Mouse (Mus musculus) midbrain, embryonic 10.5 days (tissue): ENCODE data around the gene 2310033P09Rik. TPM values are rescaled to one million over a fixed set of nuclear protein-coding genes. Genes with fewer than 3 reads are reported as not detected.
A peak's percentile ranks its signal among the peaks of the same experiment; 100 is the strongest.

Source experiments
- DNase-seq: peaks from one replicate; pipeline ENCODE4 v3.0.0-alpha.2; 2017; ENCODE audit warnings: low spot score
- H3K27ac ChIP-seq: fragments of 300-500 bp; sonication (generic); replicated peaks from 2 replicates; pipeline ENCODE4 v1.5.1; 2016; ENCODE audit warnings: mild to moderate bottlenecking
- H3K27me3 ChIP-seq: fragments of 300-500 bp; sonication (generic); 2 replicates; pipeline ENCODE4 v1.6.1; 2016; ENCODE audit warnings: low read depth, mild to moderate bottlenecking; ENCODE audit not compliant: poor library complexity, severe bottlenecking
- H3K36me3 ChIP-seq: fragments of 300-500 bp; sonication (generic); 2 replicates; pipeline ENCODE4 v1.6.1; 2016; ENCODE audit warnings: mild to moderate bottlenecking, moderate library complexity
- H3K4me1 ChIP-seq: fragments of 300-500 bp; sonication (generic); 2 replicates; pipeline ENCODE4 v1.6.1; 2016
- H3K4me3 ChIP-seq: fragments of 300-500 bp; sonication (generic); 2 replicates; pipeline ENCODE4 v1.5.1; 2016; ENCODE audit warnings: mild to moderate bottlenecking, moderate library complexity
- H3K9me3 ChIP-seq: fragments of 300-500 bp; sonication (generic); replicated peaks from 2 replicates; pipeline ENCODE4 v1.6.1; 2016; ENCODE audit warnings: mild to moderate bottlenecking
- WGBS: fragments of 180-500 bp; shearing (Covaris S2); methylation state at CpG from one replicate; pipeline ENCODE4 v1.1.7; 2016; 5-methylcytosine and 5-hydroxymethylcytosine counted together
- polyA plus RNA-seq: library from polyadenylated mRNA; unstranded; fragments of >200 nt; fragmentation: Nextera tagmentation; extraction: Ambion mirVana; gene quantifications from 2 replicates; pipeline ENCODE4 v1.2.1, GENCODE M21; 2016

Gene 2310033P09Rik
- polyA plus RNA-seq, 1 experiment from 2014 or later = 52.2 TPM

DNA sequence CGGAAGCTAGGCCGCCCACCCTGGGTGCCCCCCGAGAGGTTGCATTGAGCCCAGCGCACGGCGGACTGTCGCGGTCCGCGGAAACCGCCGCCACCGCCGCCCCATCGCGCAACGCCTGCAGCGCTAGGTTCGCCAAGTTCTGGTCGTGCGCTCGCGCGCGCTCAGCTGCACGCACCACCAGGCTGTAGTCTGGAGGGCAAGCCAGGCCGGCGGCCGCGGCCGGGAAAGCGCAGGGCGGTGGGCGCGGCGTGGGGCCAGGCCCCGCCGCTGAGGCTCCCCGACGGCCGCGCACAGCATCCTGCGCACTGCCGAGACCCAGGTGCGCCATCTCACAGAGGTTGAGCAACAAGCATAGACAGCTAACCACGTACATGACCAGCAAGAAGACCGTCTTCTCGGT, 31.6 kb upstream of the 2310033P09Rik start:
- 4% methylated on average over 48 of the region's 48 CpGs for WGBS
- Histone ChIP-seq H3K4me3 (peak overlapping the region; percentile 26), H3K36me3 (no peaks in the 10 kb centered on the region), H3K4me1 (peaks cover 9% of the 10 kb centered on the region), H3K9me3 (no peaks in the 10 kb centered on the region), H3K27ac (no peak overlapping the region), H3K27me3 (peaks cover 62% of the 10 kb centered on the region)
- no peak for DNase-seq

DNA sequence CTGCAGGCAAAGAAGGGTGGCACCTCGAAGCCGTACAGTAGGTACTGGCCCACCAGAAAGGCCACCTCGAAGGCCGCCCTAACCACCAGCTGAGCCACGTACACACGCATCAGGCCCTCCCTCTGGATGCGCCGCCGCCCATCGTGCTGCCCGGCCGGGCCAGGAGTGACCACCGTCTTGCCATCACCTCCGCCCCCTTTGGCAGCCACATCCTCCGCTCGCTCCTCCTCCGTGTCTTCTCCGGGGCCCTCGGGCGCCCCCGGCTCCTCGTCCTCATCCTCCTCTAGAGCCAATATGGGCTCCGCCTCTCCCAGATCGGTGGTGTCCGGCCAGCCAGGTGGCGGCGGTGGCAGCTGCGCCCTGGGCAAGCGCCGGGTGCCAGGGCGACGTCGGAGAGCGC, 31.2 kb upstream of the 2310033P09Rik start:
- Histone ChIP-seq H3K4me1 (peaks cover 9% of the 10 kb centered on the region), H3K4me3 (peak overlapping the region; percentile 26; the same call in 1 of the 2 replicates), H3K27ac (no peak overlapping the region), H3K36me3 (no peaks in the 10 kb centered on the region), H3K9me3 (no peaks in the 10 kb centered on the region), H3K27me3 (peaks cover 62% of the 10 kb centered on the region)
- DNase-seq = no peak
- WGBS = 6% methylated on average over 34 of the region's 34 CpGs

DNA sequence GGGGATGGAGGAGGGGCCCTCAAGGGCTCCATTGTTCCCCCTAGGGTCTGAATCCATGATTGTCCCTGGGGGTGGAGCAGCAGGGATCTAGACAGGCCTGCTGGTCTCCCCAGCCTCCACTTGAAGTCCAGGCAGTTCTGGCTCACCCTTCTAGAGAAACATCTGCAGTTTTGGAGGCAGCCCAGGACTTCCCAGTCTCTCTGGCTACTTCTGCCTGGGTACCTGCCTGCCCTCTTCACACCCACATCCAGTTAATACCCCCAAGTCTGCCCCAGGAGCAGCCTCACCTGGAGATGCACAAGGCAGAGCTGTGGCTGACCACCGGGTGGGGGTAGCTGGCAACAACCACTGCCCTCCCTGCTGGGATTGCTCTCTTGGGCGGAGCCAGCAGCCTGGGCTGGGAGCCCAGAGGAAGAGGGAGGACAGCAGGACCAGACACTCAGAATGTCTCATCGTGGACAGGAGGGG, 25.2 kb upstream of the 2310033P09Rik start, which contains the start of gene Gjc2:
Gene Gjc2, minus strand, starts transcription at position 350 of the 468 bp plus-strand sequence.
- DNase-seq = no peak
- 46% methylated on average over 3 of the region's 3 CpGs for WGBS
- no peak within 1 kb of the TSS for H3K27ac ChIP-seq
- H3K27me3 ChIP-seq = peaks cover 24% of the 10 kb centered on the region
- no peaks in the 10 kb centered on the region for H3K9me3 ChIP-seq
- H3K4me1 ChIP-seq = peaks cover 10% of the 10 kb centered on the region
- H3K4me3 ChIP-seq = no peak within 1 kb of the TSS
- peaks cover 47% of the 10 kb centered on the region for H3K36me3 ChIP-seq

DNA sequence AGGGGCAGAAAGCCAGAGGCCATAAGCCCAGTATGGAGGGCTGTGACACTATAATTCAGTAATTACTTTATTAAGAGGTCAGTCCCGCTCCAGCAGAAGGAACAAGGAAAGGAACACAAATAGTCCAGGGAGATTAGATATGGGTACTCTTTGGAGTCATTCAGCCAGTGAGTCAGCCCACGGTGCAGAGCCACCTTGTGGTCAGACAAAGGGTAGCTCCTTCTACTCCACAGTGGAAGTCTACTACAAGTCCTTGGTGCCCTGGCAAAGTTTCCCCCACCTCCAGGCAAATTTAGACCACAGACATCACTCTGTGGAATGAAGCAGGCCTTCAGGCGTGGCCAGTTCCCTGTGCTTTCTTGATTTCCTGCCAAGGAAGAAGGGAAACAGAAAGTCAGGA, 24.3 kb upstream of the 2310033P09Rik start:
- Histone ChIP-seq H3K27me3 (peaks cover 14% of the 10 kb centered on the region), H3K27ac (no peak overlapping the region), H3K4me3 (no peak overlapping the region), H3K4me1 (peaks cover 10% of the 10 kb centered on the region), H3K36me3 (peaks cover 47% of the 10 kb centered on the region), H3K9me3 (no peaks in the 10 kb centered on the region)
- peak; percentile 34 for DNase-seq
- 52% methylated on average over 3 of the region's 3 CpGs for WGBS

DNA sequence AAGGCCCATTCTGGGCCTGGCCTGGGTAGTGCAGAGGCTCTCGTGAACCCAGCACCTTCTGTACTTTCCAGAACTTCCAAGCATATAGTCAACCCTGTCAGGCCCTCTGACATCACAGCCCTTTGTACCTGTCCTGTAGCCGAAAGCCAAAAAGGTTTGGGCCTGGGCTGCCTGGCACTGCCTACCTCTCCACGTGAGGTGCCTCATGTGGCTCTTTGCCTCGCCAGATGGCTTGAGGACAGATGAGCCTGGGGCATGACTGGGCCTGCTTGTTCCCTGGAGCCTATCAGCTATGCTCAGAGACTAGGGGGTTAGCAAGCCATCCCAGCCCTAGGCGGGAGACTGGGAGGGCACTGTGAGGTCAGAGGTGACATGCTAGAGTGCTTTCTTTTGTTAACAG, 22.6 kb upstream of the 2310033P09Rik start:
- H3K4me1 ChIP-seq = peaks cover 19% of the 10 kb centered on the region
- no peaks in the 10 kb centered on the region for H3K9me3 ChIP-seq
- 85% methylated on average over 5 of the region's 5 CpGs for WGBS
- peaks cover 47% of the 10 kb centered on the region for H3K36me3 ChIP-seq
- H3K4me3 ChIP-seq = no peak overlapping the region
- H3K27me3 ChIP-seq = no peaks in the 10 kb centered on the region
- H3K27ac ChIP-seq = no peak overlapping the region
- DNase-seq = no peak

DNA sequence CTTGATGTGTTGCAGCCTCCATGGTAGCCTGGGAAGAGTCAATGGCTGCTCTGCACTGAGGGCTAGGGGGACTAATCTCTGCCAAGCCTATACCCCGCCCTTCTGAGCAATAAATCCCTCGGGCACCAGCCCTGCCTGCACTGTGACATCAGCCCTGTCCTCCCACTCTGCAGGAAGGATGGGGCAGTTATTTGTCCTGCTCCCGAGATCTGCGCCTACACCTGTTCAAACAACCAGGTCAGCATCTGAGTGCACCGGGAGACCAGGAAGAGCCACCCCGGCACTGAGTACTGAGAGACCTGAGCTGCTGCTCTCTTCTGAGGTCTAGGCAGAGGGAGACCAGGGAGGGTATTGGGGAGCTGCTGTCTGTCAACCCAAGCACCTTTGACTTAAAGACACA, 20.4 kb upstream of the 2310033P09Rik start:
- 86% methylated on average over 6 of the region's 6 CpGs for WGBS
- Histone ChIP-seq H3K27ac (no peak overlapping the region), H3K4me1 (peaks cover 24% of the 10 kb centered on the region), H3K4me3 (no peak overlapping the region), H3K36me3 (peaks cover 45% of the 10 kb centered on the region), H3K27me3 (no peaks in the 10 kb centered on the region), H3K9me3 (no peaks in the 10 kb centered on the region)
- DNase-seq = no peak

DNA sequence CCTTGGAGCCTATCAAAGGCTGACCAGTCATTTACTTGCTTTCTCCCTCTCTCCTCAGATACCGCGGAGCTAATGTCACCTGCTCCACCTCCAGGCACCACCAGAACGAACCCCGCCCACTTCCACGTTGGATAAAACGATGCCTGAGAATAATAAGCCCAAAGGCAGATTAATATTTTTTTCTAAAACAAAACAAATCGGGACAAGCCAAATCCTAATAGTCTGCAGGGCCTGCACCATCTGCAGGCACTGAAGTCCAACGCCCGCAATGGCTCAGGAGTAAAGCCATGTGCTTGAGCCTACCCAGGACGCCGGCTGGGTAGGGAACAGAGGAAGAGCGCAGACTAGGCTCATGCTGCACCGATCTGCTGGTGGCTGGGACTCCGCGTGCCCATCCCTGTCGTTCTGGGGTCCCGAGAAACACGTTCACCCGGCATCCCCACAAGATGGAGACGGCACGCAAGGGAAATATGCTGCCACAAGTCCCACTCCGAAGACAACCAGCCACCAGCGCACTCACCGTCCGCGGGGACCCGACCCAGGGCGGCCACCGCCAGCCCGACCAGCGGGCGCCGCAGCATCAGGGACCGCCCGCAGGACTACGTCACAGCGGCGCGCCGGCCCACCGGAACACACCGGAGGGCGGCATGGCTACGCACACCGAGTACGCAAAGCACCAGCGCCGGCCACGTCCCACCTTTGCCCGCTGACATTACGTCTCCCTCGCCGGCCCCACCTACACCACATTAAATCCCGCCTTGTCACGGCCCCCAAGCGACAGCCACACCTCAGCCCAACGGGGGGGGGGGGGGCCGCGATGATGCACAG, 16.7 kb upstream of the 2310033P09Rik start:
- Histone ChIP-seq H3K27me3 (no peaks in the 10 kb centered on the region; the same call in 1 of the 2 replicates), H3K4me3 (peak overlapping the region; percentile 76), H3K27ac (peak overlapping the region; percentile 85), H3K9me3 (no peaks in the 10 kb centered on the region), H3K36me3 (peaks cover 9% of the 10 kb centered on the region; the same call in 1 of the 2 replicates), H3K4me1 (peaks cover 17% of the 10 kb centered on the region)
- DNase-seq = peak; percentile 88
- under 1% methylated on average over 59 of the region's 59 CpGs for WGBS

DNA sequence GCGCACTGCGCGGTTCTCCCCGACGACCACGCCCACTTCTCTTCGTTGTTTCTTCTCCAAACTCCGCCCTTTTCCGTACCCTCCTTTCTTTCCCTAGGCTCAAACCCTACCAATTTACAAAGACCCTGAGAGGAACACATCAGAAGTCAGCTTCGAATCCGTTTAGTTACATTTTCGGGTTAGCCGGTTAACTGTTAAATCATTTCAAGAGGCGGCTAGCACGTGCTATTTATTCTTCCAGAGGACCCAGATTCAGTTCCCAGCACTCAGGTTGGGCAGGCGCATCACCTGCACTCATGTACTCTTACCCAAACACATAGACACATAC, 16.1 kb upstream of the 2310033P09Rik start, which contains the start of gene Guk1:
Gene Guk1, minus strand, starts transcription at position 154 of the 328 bp plus-strand sequence.
- Histone ChIP-seq H3K36me3 (peaks cover 3% of the 10 kb centered on the region; the same call in 1 of the 2 replicates), H3K27ac (peak within 1 kb of the TSS; percentile 85), H3K4me1 (peaks cover 17% of the 10 kb centered on the region), H3K4me3 (peak within 1 kb of the TSS; percentile 76), H3K9me3 (no peaks in the 10 kb centered on the region), H3K27me3 (no peaks in the 10 kb centered on the region; the same call in 1 of the 2 replicates)
- 6% methylated on average over 16 of the region's 16 CpGs for WGBS
- DNase-seq = no peak

DNA sequence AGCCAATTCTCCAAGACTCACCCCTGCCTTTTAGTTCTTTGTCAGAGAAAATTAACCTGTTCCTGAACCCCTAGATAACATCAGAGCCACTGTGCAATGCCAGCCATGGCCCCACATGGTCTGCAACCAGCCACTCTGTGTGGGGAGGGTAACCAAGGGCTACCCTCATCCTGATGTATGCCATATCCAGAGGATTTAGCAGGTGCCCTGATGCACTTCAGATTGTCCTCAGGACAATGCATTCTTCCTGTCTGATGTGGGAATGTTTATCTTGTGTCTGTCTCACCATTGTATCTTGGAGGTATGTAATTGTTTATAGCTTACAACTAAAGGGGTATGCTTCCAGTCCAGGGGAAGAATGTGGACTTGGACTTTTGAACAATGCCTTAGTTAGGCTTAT, 11.9 kb upstream of the 2310033P09Rik start:
- peaks cover 13% of the 10 kb centered on the region; the same call in 1 of the 2 replicates for H3K36me3 ChIP-seq
- H3K27me3 ChIP-seq = no peaks in the 10 kb centered on the region; the same call in 1 of the 2 replicates
- H3K27ac ChIP-seq = no peak overlapping the region
- no peaks in the 10 kb centered on the region for H3K9me3 ChIP-seq
- peaks cover 6% of the 10 kb centered on the region for H3K4me1 ChIP-seq
- no peak for DNase-seq
- no peak overlapping the region for H3K4me3 ChIP-seq

DNA sequence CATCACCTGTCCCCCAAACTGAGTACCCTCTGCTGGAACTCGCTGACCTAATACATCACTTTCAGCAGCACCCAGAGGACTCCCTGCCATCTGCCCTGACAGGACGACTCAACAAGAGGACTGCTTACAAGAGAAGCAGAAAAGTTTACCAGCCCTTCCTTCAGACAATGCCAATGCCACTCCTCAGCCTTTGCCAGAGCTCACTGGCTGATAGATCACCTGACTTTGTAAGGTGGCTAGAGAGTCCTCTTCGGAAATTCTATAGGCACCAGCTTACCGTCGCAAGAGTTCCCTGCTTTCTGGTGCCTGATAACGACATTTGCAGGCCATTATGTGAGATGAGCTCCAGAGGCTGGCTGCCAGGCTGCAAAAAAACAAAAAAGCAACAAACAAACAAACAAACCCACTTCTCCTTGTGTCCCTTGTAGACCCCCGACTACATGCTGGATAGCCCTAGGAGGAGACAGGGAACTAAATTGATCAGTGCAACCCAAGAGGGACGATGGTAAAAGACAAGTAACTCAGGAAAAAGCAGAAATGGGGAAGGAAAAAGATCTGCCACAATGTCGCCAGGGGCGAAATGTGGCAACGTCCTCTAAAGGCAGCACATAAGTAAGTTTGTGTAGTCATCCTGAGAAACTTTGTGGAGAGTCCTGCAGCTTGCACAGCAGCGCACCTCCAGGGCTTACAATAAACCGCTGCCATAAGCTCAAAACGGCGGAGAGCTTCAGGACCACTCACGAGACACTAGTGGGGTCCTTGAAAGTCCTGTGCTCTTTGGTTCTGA, 6.7 kb upstream of the 2310033P09Rik start:
- peak overlapping the region; percentile 98 for H3K4me3 ChIP-seq
- 38% methylated on average over 16 of the region's 16 CpGs for WGBS
- peaks cover 18% of the 10 kb centered on the region for H3K4me1 ChIP-seq
- DNase-seq = no peak
- no peaks in the 10 kb centered on the region for H3K27me3 ChIP-seq
- peaks cover 38% of the 10 kb centered on the region for H3K36me3 ChIP-seq
- H3K27ac ChIP-seq = peak overlapping the region; percentile 85
- H3K9me3 ChIP-seq = no peaks in the 10 kb centered on the region

DNA sequence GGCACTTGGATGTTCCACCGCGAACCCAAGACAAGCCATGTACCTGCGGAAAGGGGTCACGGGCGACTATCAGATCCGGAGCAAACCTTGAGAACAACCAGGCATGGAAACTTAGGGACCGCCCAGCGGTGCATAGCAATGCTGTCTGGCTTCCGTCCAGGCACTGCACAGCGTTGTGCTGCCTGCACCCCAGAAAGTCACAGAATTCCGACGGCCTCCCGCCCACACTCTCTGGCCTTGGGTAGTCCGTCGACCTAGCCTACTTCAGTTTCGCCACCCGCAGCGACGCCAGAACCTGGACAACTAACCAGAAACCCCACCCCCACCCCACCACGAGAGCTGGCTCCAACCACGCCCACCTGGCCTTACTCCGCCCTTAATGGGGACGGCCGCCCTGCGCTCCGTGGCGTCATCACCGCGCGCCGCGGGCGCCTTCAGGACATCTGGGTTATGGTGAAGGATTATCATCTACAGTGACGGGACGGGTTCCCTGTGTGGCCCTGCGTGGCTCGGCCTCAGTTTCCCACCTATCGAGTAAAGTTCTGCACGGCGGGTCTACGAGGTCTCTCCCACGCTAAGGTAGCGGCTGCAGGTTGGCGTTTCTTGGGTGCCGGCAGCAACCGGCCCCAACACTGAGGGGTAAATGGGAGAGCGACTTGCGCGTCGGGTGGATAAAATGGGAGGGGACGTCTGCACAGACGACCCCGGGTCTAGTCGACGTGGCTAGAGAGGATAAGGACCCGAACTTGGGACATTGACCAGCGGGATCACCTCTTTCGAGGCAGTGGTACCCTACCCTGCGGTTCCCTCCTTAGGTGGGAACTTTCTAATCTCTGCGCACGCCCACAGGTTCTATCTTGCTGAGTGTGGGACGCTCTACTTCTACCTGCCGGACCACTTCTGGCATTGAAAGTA, 5.8 kb upstream of the 2310033P09Rik start, which contains the start of gene Mrpl55:
Gene Mrpl55, plus strand, starts transcription at position 406 of the 915 bp plus-strand sequence.
- WGBS = 1% methylated on average over 63 of the region's 63 CpGs
- Histone ChIP-seq H3K27ac (peak within 1 kb of the TSS; percentile 85), H3K4me1 (peaks cover 18% of the 10 kb centered on the region), H3K9me3 (no peaks in the 10 kb centered on the region), H3K27me3 (no peaks in the 10 kb centered on the region), H3K4me3 (peak within 1 kb of the TSS; percentile 98), H3K36me3 (peaks cover 46% of the 10 kb centered on the region)
- DNase-seq = peak; percentile 96

DNA sequence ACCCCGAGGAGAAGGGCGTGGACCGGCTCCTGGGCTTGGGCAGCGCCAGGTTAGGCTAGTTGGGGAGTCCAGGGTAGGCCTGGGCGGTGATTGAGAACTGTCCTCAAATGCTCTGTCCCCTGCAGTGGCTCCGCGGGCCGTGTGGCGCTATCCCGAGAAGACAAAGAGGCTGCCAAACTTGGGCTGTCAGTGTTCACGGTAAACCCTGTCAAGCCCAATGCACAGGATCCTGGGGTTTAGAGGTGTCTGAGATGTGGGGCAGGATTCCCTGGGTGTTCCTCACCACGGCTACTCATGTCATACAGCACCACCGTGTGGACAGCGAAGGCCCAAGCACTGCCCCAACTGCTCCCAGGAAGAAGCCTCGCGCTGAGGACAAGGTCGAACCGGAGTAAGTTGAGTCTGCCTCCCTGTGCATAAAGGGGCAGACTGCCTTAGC, 901 bp downstream of the 2310033P09Rik start:
- Histone ChIP-seq H3K27ac (peak overlapping the region; percentile 94), H3K36me3 (peaks cover 80% of the 10 kb centered on the region), H3K4me3 (peak overlapping the region; percentile 95), H3K27me3 (no peaks in the 10 kb centered on the region), H3K4me1 (peaks cover 27% of the 10 kb centered on the region), H3K9me3 (no peaks in the 10 kb centered on the region)
- peak; percentile 71 for DNase-seq
- WGBS = 14% methylated on average over 18 of the region's 18 CpGs
